Mouse (Mus musculus) naive thymus-derived CD4-positive, alpha-beta T cell, adult 2 months (primary cell): ENCODE measurements around the gene Gm28961.
"Not testable (repeated sequence)": the region's sequence is repeated elsewhere in the genome, so short reads cannot be mapped to it uniquely, and the experiment has no call there.

Experiments
- DNase-seq: peaks from one replicate; pipeline ENCODE4 v3.0.0-alpha.2; 2011; ENCODE audit warnings: low read depth

Gene Gm28961

DNA sequence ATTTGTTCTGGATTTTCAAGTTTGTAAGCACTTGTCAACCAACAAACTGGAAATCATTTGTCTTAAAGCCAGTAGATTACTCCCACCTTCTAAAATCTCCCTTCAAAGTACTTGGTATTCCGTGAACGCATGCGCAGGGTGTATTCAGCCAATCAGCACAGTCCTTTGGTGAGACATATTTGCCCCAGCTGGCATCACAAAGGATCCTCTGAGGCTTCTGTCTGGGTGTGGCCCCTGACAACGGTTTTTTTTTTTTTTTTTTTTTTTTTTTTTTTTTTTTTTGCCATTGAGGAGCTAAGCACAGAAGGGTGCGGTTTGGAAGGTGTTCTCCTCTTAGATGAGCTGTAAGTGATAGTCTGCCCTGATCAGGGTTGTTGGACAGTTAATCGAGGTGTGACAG, at the start of gene Gm28961:
Gene Gm28961, plus strand, starts transcription at position 301 of the 400 bp plus-strand sequence.
- DNase-seq, result not testable (repeated sequence)
